Mouse (Mus musculus): ENCODE results near the gene Hlcs. TPM values are rescaled to one million over a fixed set of nuclear protein-coding genes. Genes with fewer than 3 reads are reported as not detected.

Gene Hlcs
- total RNA-seq, 2 experiments from 2014 or later = 12.4 to 13.7 TPM

- no peak for DNase-seq (ENCODE audit: extremely low spot score in 1 of 2, low spot score in 1 of 2)
Observed at GRCm38 (mm10) chr16:94250136-94250535, 63.2 kb downstream of the Hlcs start.

- no peak for DNase-seq (ENCODE audit: extremely low spot score in 1 of 2, low spot score in 1 of 2)
Observed at GRCm38 (mm10) chr16:94249666-94250065, 63.7 kb downstream of the Hlcs start.

GRCm38 (mm10) chr16:94248721-94249120 is 64.7 kb downstream of the Hlcs start:
- no peak for DNase-seq (ENCODE audit: extremely low spot score in 1 of 2, low spot score in 1 of 2)

- DNase-seq (ENCODE audit: extremely low spot score in 1 of 2, low spot score in 1 of 2) = no peak
Observed at GRCm38 (mm10) chr16:94246976-94247375, 66.4 kb downstream of the Hlcs start.

GRCm38 (mm10) chr16:94246058-94246784 is 67.2 kb downstream of the Hlcs start:
- DNase-seq (ENCODE audit: extremely low spot score in 1 of 2, low spot score in 1 of 2) = no peak

GRCm38 (mm10) chr16:94241126-94241525 is 72.2 kb downstream of the Hlcs start:
- no peak for DNase-seq (ENCODE audit: extremely low spot score in 1 of 2, low spot score in 1 of 2)

GRCm38 (mm10) chr16:94240190-94240589 is 73.2 kb downstream of the Hlcs start:
- DNase-seq (ENCODE audit: extremely low spot score in 1 of 2, low spot score in 1 of 2) = no peak

GRCm38 (mm10) chr16:94239567-94239966 is 73.8 kb downstream of the Hlcs start:
- no peak for DNase-seq (ENCODE audit: extremely low spot score in 1 of 2, low spot score in 1 of 2)

GRCm38 (mm10) chr16:94239146-94239545 is 74.2 kb downstream of the Hlcs start:
- DNase-seq (ENCODE audit: extremely low spot score in 1 of 2, low spot score in 1 of 2) = no peak

GRCm38 (mm10) chr16:94237130-94237484 is 76.3 kb downstream of the Hlcs start:
- no peak for DNase-seq (ENCODE audit: extremely low spot score in 1 of 2, low spot score in 1 of 2)

- no peak for DNase-seq (ENCODE audit: extremely low spot score in 1 of 2, low spot score in 1 of 2)
Observed at GRCm38 (mm10) chr16:94236226-94237129, 76.9 kb downstream of the Hlcs start.

- DNase-seq (ENCODE audit: extremely low spot score in 1 of 2, low spot score in 1 of 2) = no peak
Observed at GRCm38 (mm10) chr16:94235718-94236117, 77.7 kb downstream of the Hlcs start.

GRCm38 (mm10) chr16:94234202-94234601 is 79.2 kb downstream of the Hlcs start:
- DNase-seq (ENCODE audit: extremely low spot score in 1 of 2, low spot score in 1 of 2) = no peak

- no peak for DNase-seq (ENCODE audit: extremely low spot score in 1 of 2, low spot score in 1 of 2)
Observed at GRCm38 (mm10) chr16:94230909-94231575, 82.3 kb downstream of the Hlcs start.

GRCm38 (mm10) chr16:94230499-94230898 is 82.9 kb downstream of the Hlcs start:
- no peak for DNase-seq (ENCODE audit: extremely low spot score in 1 of 2, low spot score in 1 of 2)

GRCm38 (mm10) chr16:94229890-94230289 is 83.5 kb downstream of the Hlcs start:
- no peak for DNase-seq (ENCODE audit: extremely low spot score in 1 of 2, low spot score in 1 of 2)

GRCm38 (mm10) chr16:94228858-94229555 is 84.4 kb downstream of the Hlcs start:
- no peak for DNase-seq (ENCODE audit: extremely low spot score in 1 of 2, low spot score in 1 of 2)

GRCm38 (mm10) chr16:94227328-94228018 is 85.9 kb downstream of the Hlcs start:
- no peak for DNase-seq (ENCODE audit: extremely low spot score in 1 of 2, low spot score in 1 of 2)

- DNase-seq (ENCODE audit: extremely low spot score in 1 of 2, low spot score in 1 of 2) = no peak
Observed at GRCm38 (mm10) chr16:94223363-94223720, 90.0 kb downstream of the Hlcs start.

All from layer of hippocampus, postnatal 25 days (tissue).